Mouse (Mus musculus) lung, adult 2 months (tissue): ENCODE results near the gene Actr2. TPM values are rescaled to one million over a fixed set of nuclear protein-coding genes. Genes with fewer than 3 reads are reported as not detected.
"Not testable (repeated sequence)": the region's sequence is repeated elsewhere in the genome, so short reads cannot be mapped to it uniquely, and the experiment has no call there.

Experiments used
- DNase-seq: peaks from one replicate; pipeline ENCODE4 v3.0.0; 2022
- H3K4me1 ChIP-seq: fragments of 200-500 bp; 2 replicates; pipeline ENCODE4 v1.6.1; 2011; ENCODE audit warnings: low read length; ENCODE audit not compliant: control insufficient read depth, insufficient read depth
- H3K4me3 ChIP-seq: fragments of 200-500 bp; replicated peaks from 2 replicates; pipeline ENCODE3; 2011; ENCODE audit warnings: low read depth, mild to moderate bottlenecking, control low read depth, low read length; ENCODE audit errors: extremely low read depth
- CTCF ChIP-seq: fragments of 200-500 bp; IDR thresholded peaks from 2 replicates; pipeline ENCODE4 v1.5.1; 2011; ENCODE audit warnings: mild to moderate bottlenecking, low read length, control low read depth; ENCODE audit not compliant: insufficient read depth
- POLR2A ChIP-seq: fragments of 200-500 bp; IDR thresholded peaks from 2 replicates; pipeline ENCODE4 v1.6.1; 2011; ENCODE audit warnings: low read depth, mild to moderate bottlenecking, control low read depth, low read length, borderline replicate concordance; ENCODE audit errors: extremely low read depth
- WGBS: fragments of 180-500 bp; shearing (Covaris S2); methylation state at CpG from one replicate; pipeline ENCODE4 v1.1.7; 2018; 5-methylcytosine and 5-hydroxymethylcytosine counted together
- polyA plus RNA-seq: library from polyadenylated mRNA; depleted of rRNA; stranded (reverse); fragments of >200 nt; gene quantifications from 2 replicates; pipeline ENCODE4 v1.2.3, GENCODE M21; 2012

Gene Actr2
- polyA plus RNA-seq, 1 experiment: 37.7 TPM

- WGBS: 81% methylated on average over 7 of the region's 7 CpGs
- DNase-seq: no peak
- TF ChIP-seq POLR2A (no peak), CTCF (no peak)
Observed at GRCm38 (mm10) chr11:20035972-20036371, 76.7 kb downstream of the Actr2 start.

GRCm38 (mm10) chr11:20035343-20035928 is 77.3 kb downstream of the Actr2 start:
- DNase-seq: no peak
- WGBS: 51% methylated on average over 11 of the region's 11 CpGs
- Histone ChIP-seq H3K4me3 (no peak overlapping the region), H3K4me1 (no peaks in the 10 kb centered on the region)
- TF ChIP-seq POLR2A (no peak), CTCF (no peak)

More at GRCm38 (mm10) chr11:20035972-20036371, 76.7 kb downstream of the Actr2 start:
- Histone ChIP-seq H3K4me3 (no peak overlapping the region), H3K4me1 (no peaks in the 10 kb centered on the region)

GRCm38 (mm10) chr11:20034337-20034947 is 78.3 kb downstream of the Actr2 start:
- H3K4me1 ChIP-seq: no peaks in the 10 kb centered on the region
- no peak for DNase-seq
- TF ChIP-seq POLR2A (no peak), CTCF (no peak)
- 74% methylated on average over 14 of the region's 14 CpGs for WGBS
- no peak overlapping the region for H3K4me3 ChIP-seq

GRCm38 (mm10) chr11:20033541-20034160 is 79.1 kb downstream of the Actr2 start:
- no peaks in the 10 kb centered on the region for H3K4me1 ChIP-seq
- no peak overlapping the region for H3K4me3 ChIP-seq
- DNase-seq: no peak
- TF ChIP-seq CTCF: no peak
- TF ChIP-seq POLR2A: no peak
- 59% methylated on average over 6 of the region's 6 CpGs for whole genome bisulfite sequencing

GRCm38 (mm10) chr11:20031536-20031935 is 81.2 kb downstream of the Actr2 start:
- TF ChIP-seq POLR2A (no peak), CTCF (peak; percentile 64)
- no peaks in the 10 kb centered on the region for H3K4me1 ChIP-seq
- H3K4me3 ChIP-seq: no peak overlapping the region
- peak; percentile 36 for DNase-seq
- 39% methylated on average over 8 of the region's 8 CpGs for WGBS

GRCm38 (mm10) chr11:20030973-20031372 is 81.7 kb downstream of the Actr2 start:
- not testable (repeated sequence) for H3K4me3 ChIP-seq, DNase-seq, H3K4me1 ChIP-seq
- 86% methylated on average over 5 of the region's 5 CpGs for WGBS

- Histone ChIP-seq H3K4me1 (no peaks in the 10 kb centered on the region), H3K4me3 (no peak overlapping the region)
- 89% methylated on average over 4 of the region's 4 CpGs for WGBS
- TF ChIP-seq CTCF (no peak), POLR2A (no peak)
- DNase-seq: no peak
Observed at GRCm38 (mm10) chr11:20029014-20029413, 83.7 kb downstream of the Actr2 start.

GRCm38 (mm10) chr11:20028396-20028795 is 84.3 kb downstream of the Actr2 start:
- no peak overlapping the region for H3K4me3 ChIP-seq
- no peak for DNase-seq
- TF ChIP-seq CTCF (no peak), POLR2A (no peak)
- 86% methylated on average over 6 of the region's 6 CpGs for WGBS
- H3K4me1 ChIP-seq: no peaks in the 10 kb centered on the region

- 63% methylated on average over 9 of the region's 9 CpGs for WGBS
- H3K4me3 ChIP-seq: no peak overlapping the region
- no peaks in the 10 kb centered on the region for H3K4me1 ChIP-seq
- TF ChIP-seq CTCF (no peak), POLR2A (no peak)
- no peak for DNase-seq
Observed at GRCm38 (mm10) chr11:20027719-20028118, 85.0 kb downstream of the Actr2 start.

GRCm38 (mm10) chr11:20025899-20026298 is 86.8 kb downstream of the Actr2 start:
- H3K4me1 ChIP-seq: no peaks in the 10 kb centered on the region
- TF ChIP-seq POLR2A: no peak
- no peak for TF ChIP-seq CTCF
- WGBS: 66% methylated on average over 11 of the region's 11 CpGs
- DNase-seq: no peak
- H3K4me3 ChIP-seq: no peak overlapping the region
